Mouse (Mus musculus) B cell, adult 62 days (primary cell): Measurements from ENCODE around the gene Dlg4. TPM values are rescaled to one million over a fixed set of nuclear protein-coding genes. Genes with fewer than 3 reads are reported as not detected.

Experiments
- total RNA-seq: library from RNA; stranded (reverse); gene quantifications from 4 replicates; pipeline ENCODE4 v1.2.4, GENCODE M21; 2023

Gene Dlg4
- total RNA-seq, result 3.9 to 7.2 TPM (median 4.3 TPM) in 4 replicates

GRCm38 (mm10) chr11:70016669-70017068 lies at the start of gene Dlg4:
Dlg4 (plus strand) TSS chr11:70016942.

GRCm38 (mm10) chr11:69981141-69981762 lies 35.5 kb upstream of the Dlg4 start, which contains the start of gene Ctdnep1:
Ctdnep1 (plus strand) TSS chr11:69981156.

GRCm38 (mm10) chr11:69982225-69982624 lies 34.5 kb upstream of the Dlg4 start, which contains the start of gene Elp5:
Elp5 (minus strand) TSS chr11:69982517.

GRCm38 (mm10) chr11:69990850-69991691 lies 25.7 kb upstream of the Dlg4 start, which contains the start of gene Gabarap:
Gabarap (plus strand) TSS chr11:69991143.

GRCm38 (mm10) chr11:69995391-69995960 lies 21.3 kb upstream of the Dlg4 start, which contains the start of gene Phf23:
Phf23 (plus strand) TSS chr11:69995777.

GRCm38 (mm10) chr11:70000396-70000898 lies 16.3 kb upstream of the Dlg4 start, which contains the start of gene Dvl2:
Dvl2 (plus strand) TSS chr11:70000595.

GRCm38 (mm10) chr11:70014880-70015558 lies 1.7 kb upstream of the Dlg4 start, which contains the start of gene Acadvl:
Acadvl (minus strand) TSS chr11:70015411.

GRCm38 (mm10) chr11:70053898-70054570 lies 37.3 kb downstream of the Dlg4 start, which contains the start of gene Asgr1:
Asgr1 (plus strand) TSS chr11:70054085.

GRCm38 (mm10) chr11:70091986-70092783 lies 75.4 kb downstream of the Dlg4 start, which contains the start of gene Asgr2:
Asgr2 (plus strand) TSS chr11:70092644.

Other genes starting within 250 kb of the Dlg4 start
- 7.8 to 14.5 TPM (median 12.0 TPM) in 4 replicates for gene Chrnb1, start 221.0 kb upstream of the Dlg4 start, total RNA-seq
- gene Fgf11, start 215.1 kb upstream of the Dlg4 start, total RNA-seq, result 0.21 to 0.22 TPM in 2 of 4 replicates, not detected in the others
- 0.30 TPM in 1 of 4 replicates, not detected in the others for gene Tmem102, start 211.3 kb upstream of the Dlg4 start, total RNA-seq
- not detected in 4 replicates for gene Gm39566, start 201.6 kb upstream of the Dlg4 start, total RNA-seq
- gene Spem2, start 198.5 kb upstream of the Dlg4 start, total RNA-seq, result not detected in 4 replicates
- not detected in 4 replicates for gene Spem1, start 194.8 kb upstream of the Dlg4 start, total RNA-seq
- gene Nlgn2, start 179.2 kb upstream of the Dlg4 start, total RNA-seq, result 0.27 to 1.5 TPM (median 0.32 TPM) in 4 replicates
- 29.5 to 37.7 TPM (median 32.6 TPM) in 4 replicates for gene Tmem256, start 178.4 kb upstream of the Dlg4 start, total RNA-seq
- 9.9 to 12.6 TPM (median 11.5 TPM) in 4 replicates for gene Plscr3, start 170.6 kb upstream of the Dlg4 start, total RNA-seq
- gene Tnk1, start 158.2 kb upstream of the Dlg4 start, total RNA-seq, result not detected in 4 replicates
- gene Tmem95, start 138.9 kb upstream of the Dlg4 start, total RNA-seq, result not detected in 4 replicates
- gene Kctd11, start 135.5 kb upstream of the Dlg4 start, total RNA-seq, result 1.3 to 2.6 TPM (median 2.3 TPM) in 4 replicates
- gene Acap1, start 121.4 kb upstream of the Dlg4 start, total RNA-seq, result 473 to 501 TPM (median 485 TPM) in 4 replicates
- gene 2810408A11Rik, start 116.0 kb upstream of the Dlg4 start, total RNA-seq, result 1.2 to 3.5 TPM (median 2.0 TPM) in 4 replicates
- gene Neurl4, start 115.9 kb upstream of the Dlg4 start, total RNA-seq, result 51.5 to 76.4 TPM (median 73.4 TPM) in 4 replicates
- gene Gps2, start 103.1 kb upstream of the Dlg4 start, total RNA-seq, result 144 to 150 TPM (median 147 TPM) in 4 replicates
- gene Eif5a, start 95.0 kb upstream of the Dlg4 start, total RNA-seq, result 337 to 380 TPM (median 350 TPM) in 4 replicates
- not detected in 4 replicates for gene Ybx2, start 81.1 kb upstream of the Dlg4 start, total RNA-seq
- not detected in 4 replicates for gene Slc2a4, start 68.8 kb upstream of the Dlg4 start, total RNA-seq
- not detected in 4 replicates for gene Cldn7, start 52.2 kb upstream of the Dlg4 start, total RNA-seq
- gene Ctdnep1, start 35.8 kb upstream of the Dlg4 start, total RNA-seq, result 87.5 to 123 TPM (median 99.1 TPM) in 4 replicates
- gene Elp5, start 34.4 kb upstream of the Dlg4 start, total RNA-seq, result 49.4 to 55.9 TPM (median 52.5 TPM) in 4 replicates
- 285 to 331 TPM (median 318 TPM) in 4 replicates for gene Gabarap, start 25.8 kb upstream of the Dlg4 start, total RNA-seq
- 48.3 to 52.7 TPM (median 51.4 TPM) in 4 replicates for gene Phf23, start 21.2 kb upstream of the Dlg4 start, total RNA-seq
- 51.2 to 61.3 TPM (median 58.7 TPM) in 4 replicates for gene Dvl2, start 16.3 kb upstream of the Dlg4 start, total RNA-seq
- gene Acadvl, start 1.5 kb upstream of the Dlg4 start, total RNA-seq, result 44.6 to 55.5 TPM (median 48.8 TPM) in 4 replicates
- gene Asgr1, start 37.1 kb downstream of the Dlg4 start, total RNA-seq, result not detected in 4 replicates
- gene Asgr2, start 75.7 kb downstream of the Dlg4 start, total RNA-seq, result not detected in 4 replicates
- not detected in 4 replicates for gene Mgl2, start 113.4 kb downstream of the Dlg4 start, total RNA-seq
- not detected in 4 replicates for gene Clec10a, start 139.3 kb downstream of the Dlg4 start, total RNA-seq
- not detected in 4 replicates for gene Slc16a11, start 195.8 kb downstream of the Dlg4 start, total RNA-seq
- gene Slc16a13, start 204.1 kb downstream of the Dlg4 start, total RNA-seq, result 2.3 to 6.7 TPM (median 2.5 TPM) in 4 replicates
- gene Bcl6b, start 212.9 kb downstream of the Dlg4 start, total RNA-seq, result 0.38 to 0.97 TPM (median 0.72 TPM) in 3 of 4 replicates, not detected in the other
- gene 0610010K14Rik, start 221.0 kb downstream of the Dlg4 start, total RNA-seq, result 58.0 to 66.5 TPM (median 65.5 TPM) in 4 replicates
- gene Gm21988, start 222.9 kb downstream of the Dlg4 start, total RNA-seq, result 1.9 to 7.8 TPM (median 4.1 TPM) in 4 replicates
- 56.1 to 99.7 TPM (median 83.1 TPM) in 4 replicates for gene Rnasek, start 222.9 kb downstream of the Dlg4 start, total RNA-seq
- 0.18 to 0.31 TPM (median 0.26 TPM) in 3 of 4 replicates, not detected in the other for gene Alox12, start 238.4 kb downstream of the Dlg4 start, total RNA-seq